In the genomic region with DNA sequence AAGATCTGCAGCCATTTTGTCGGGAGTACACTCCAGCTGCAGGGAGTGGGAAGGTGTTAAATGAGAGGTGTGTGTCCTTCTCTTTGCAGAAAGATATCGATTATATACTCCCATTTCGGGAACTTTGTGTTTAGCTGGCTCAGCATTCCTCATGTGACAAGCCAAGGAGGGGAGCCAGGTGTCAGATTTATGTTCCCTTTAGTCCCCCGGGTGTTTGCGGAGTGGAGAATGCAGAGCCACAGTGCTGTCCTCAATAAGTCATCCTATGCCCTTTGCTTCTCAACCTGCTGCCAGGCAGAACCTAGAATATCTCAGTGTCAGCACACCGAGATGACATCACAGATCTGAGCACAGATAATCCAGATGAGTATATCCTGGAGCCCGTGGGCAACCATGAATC, we compare ENCODE assay signal across 22 mouse cellular contexts. TPM values are rescaled to one million over a fixed set of nuclear protein-coding genes. Genes with fewer than 3 reads are reported as not detected.
DNase-seq lines count a peak whose midpoint lies in the region; ATAC-seq lines count a peak whose summit lies in the region.
"Had no signal": no experiment of that assay in that cellular context is flagged by ENCODE, and none has a peak within 500 bp of the region (broad histone marks: within the 10 kb centered on the region; RNA-seq: fewer than 3 reads in every experiment).

No protein-coding gene starts in this region.

- H3K4me1 ChIP-seq in heart, embryonic 11.5 days (ENCODE audit: control insufficient read depth, insufficient read depth, low read length), result no peaks in the 10 kb centered on the region
- H3K4me1 ChIP-seq in neural tube, embryonic 15.5 days, result 0 out of 2 replicates have a peak, but pooled peaks cover 4% of the 10 kb centered on the region
- H3K4me1 ChIP-seq: embryonic facial prominence, embryonic 10.5 days; embryonic facial prominence, embryonic 12.5 days; forebrain, embryonic 13.5 days; forebrain, embryonic 15.5 days had no signal

- no peaks in the 10 kb centered on the region for H3K36me3 ChIP-seq in heart, embryonic 11.5 days (ENCODE audit: control insufficient read depth, insufficient read depth, low read length)
- H3K36me3 ChIP-seq in neural tube, embryonic 15.5 days, result no peaks in the 10 kb centered on the region
- H3K36me3 ChIP-seq: embryonic facial prominence, embryonic 10.5 days; embryonic facial prominence, embryonic 12.5 days; forebrain, embryonic 15.5 days had no signal

- no peak overlapping the region for H3K9ac ChIP-seq in heart, embryonic 11.5 days (ENCODE audit: low read depth, low read length)
- H3K9ac ChIP-seq in neural tube, embryonic 15.5 days (replicated peaks), result no peak overlapping the region
- H3K9ac ChIP-seq: embryonic facial prominence, embryonic 12.5 days; forebrain, embryonic 13.5 days; forebrain, embryonic 15.5 days; forebrain, postnatal 0 days had no signal

- no peak for ATAC-seq in heart, embryonic 11.5 days (replicated peaks; ENCODE audit: insufficient number of reproducible peaks, low FRiP score, low TSS enrichment)
- peak; percentile 53; the same call in 1 of the 2 replicates for ATAC-seq in neural tube, embryonic 15.5 days (ENCODE audit: low FRiP score)
- ATAC-seq: forebrain, embryonic 13.5 days; forebrain, embryonic 15.5 days; forebrain, postnatal 0 days had no signal

- H3K27me3 ChIP-seq in heart, embryonic 11.5 days (ENCODE audit: control insufficient read depth, insufficient read depth, low read length), result no peaks in the 10 kb centered on the region
- H3K27me3 ChIP-seq in neural tube, embryonic 15.5 days (replicated peaks), result no peaks in the 10 kb centered on the region
- H3K27me3 ChIP-seq: embryonic facial prominence, embryonic 12.5 days; forebrain, embryonic 13.5 days; forebrain, embryonic 15.5 days had no signal

- intact Hi-C loops in left cerebral cortex, postnatal 36 days (cut with DNase I), result loop anchor here (10.0 kb wide), 1 partner anchor 68 kb away; no protein-coding TSS in a partner anchor

- DNase-seq in heart, adult 11 months, result peak; percentile 71
- DNase-seq in brain, adult 2 months (ENCODE audit: low read depth, low spot score), result peak; percentile 12
- DNase-seq in left cerebral cortex, postnatal 36 days (ENCODE audit: low spot score in 2 of 2), result no peak
- DNase-seq: adrenal gland, adult 2 months; adrenal gland, postnatal 10 days; adrenal gland, postnatal 25 days; cerebellum, adult 11-12 months; cerebellum, adult 2 months; cerebellum, adult 9-10 months; cerebellum, postnatal 10 days; cerebellum, postnatal 25 days; forebrain, postnatal 0 days had no signal

- no peak overlapping the region for H3K27ac ChIP-seq in heart, embryonic 11.5 days (ENCODE audit: low read depth, low read length)
- no peak overlapping the region for H3K27ac ChIP-seq in neural tube, embryonic 15.5 days (replicated peaks)
- H3K27ac ChIP-seq: embryonic facial prominence, embryonic 10.5 days; embryonic facial prominence, embryonic 12.5 days; forebrain, embryonic 13.5 days; forebrain, embryonic 15.5 days had no signal

- H3K4me2 ChIP-seq in heart, embryonic 11.5 days, result no peak overlapping the region
- H3K4me2 ChIP-seq in neural tube, embryonic 15.5 days, result no peak overlapping the region
- H3K4me2 ChIP-seq: embryonic facial prominence, embryonic 12.5 days; forebrain, embryonic 13.5 days; forebrain, embryonic 15.5 days had no signal

- WGBS in heart, embryonic 11.5 days (ENCODE audit: insufficient replicate concordance), result 70% methylated on average over 7 of the region's 7 CpGs
- 70% methylated on average over 7 of the region's 7 CpGs for WGBS in neural tube, embryonic 15.5 days

- H3K9me3 ChIP-seq in heart, embryonic 11.5 days (replicated peaks; ENCODE audit: control insufficient read depth, low read length), result no peaks in the 10 kb centered on the region
- no peaks in the 10 kb centered on the region for H3K9me3 ChIP-seq in neural tube, embryonic 15.5 days (replicated peaks)
- H3K9me3 ChIP-seq: embryonic facial prominence, embryonic 10.5 days; embryonic facial prominence, embryonic 12.5 days; forebrain, embryonic 13.5 days; forebrain, embryonic 15.5 days had no signal

- H3K4me3 ChIP-seq in heart, embryonic 11.5 days (ENCODE audit: low read depth, low read length), result no peak overlapping the region
- H3K4me3 ChIP-seq in neural tube, embryonic 15.5 days (replicated peaks), result no peak overlapping the region
- H3K4me3 ChIP-seq: embryonic facial prominence, embryonic 10.5 days; embryonic facial prominence, embryonic 12.5 days; forebrain, embryonic 13.5 days; forebrain, embryonic 15.5 days had no signal

RNA-seq across cellular contexts. Expression of a gene that starts 10.1 kb away (rescaled TPM):
- polyA plus RNA-seq in heart, embryonic 11.5 days (2014; fragmentation: Nextera tagmentation; extraction: Ambion mirVana), result not detected in 2 replicates
- 0.19 and 0.27 TPM in 2 replicates for polyA plus RNA-seq in neural tube, embryonic 15.5 days (2015; fragmentation: Nextera tagmentation; extraction: Ambion mirVana)
- total RNA-seq in left cerebral cortex, postnatal 36 days (2021), result under 1 TPM; 0.42 to 0.82 TPM
- total RNA-seq: adrenal gland, adult 2 months; adrenal gland, postnatal 10 days; adrenal gland, postnatal 25 days; adrenal gland, postnatal 4 days; forebrain, postnatal 0 days; MEL had no signal
- polyA plus RNA-seq: C2C12; embryonic facial prominence, embryonic 10.5 days; forebrain, embryonic 11.5 days; forebrain, embryonic 13.5 days had no signal

Comparison
In these comparisons a context has a peak if more than half of its experiments do, and no peak if none do; other contexts are left out.
1. DNase-seq: peak in heart, adult 11 months (single experiment) and brain, adult 2 months (single experiment); none in left cerebral cortex, postnatal 36 days (0 of 2).